Mouse (Mus musculus): ENCODE results near the gene Sh2d3c.

The Sh2d3c gene

GRCm38 (mm10) chr2:32756674-32757055 lies 35.8 kb downstream of the Sh2d3c start:
- DNase-seq (ENCODE audit: low spot score in 2 of 2) = no peak

- peak; percentile 95 to 97 for DNase-seq (ENCODE audit: low spot score in 2 of 2)
These were observed 36.4 kb downstream of the Sh2d3c start, which contains the start of gene Tor2a for GRCm38 (mm10) chr2:32757056-32757845. TSS of gene Tor2a (plus strand) at chr2:32757234.

GRCm38 (mm10) chr2:32758503-32758902 lies 37.6 kb downstream of the Sh2d3c start:
- no peak for DNase-seq (ENCODE audit: low spot score in 2 of 2)

GRCm38 (mm10) chr2:32759001-32759400 lies 38.1 kb downstream of the Sh2d3c start:
- DNase-seq (ENCODE audit: low spot score in 2 of 2) = no peak

GRCm38 (mm10) chr2:32761361-32761760 lies 40.5 kb downstream of the Sh2d3c start:
- no peak for DNase-seq (ENCODE audit: low spot score in 2 of 2)

- no peak for DNase-seq (ENCODE audit: low spot score in 2 of 2)
These were observed 41.0 kb downstream of the Sh2d3c start for GRCm38 (mm10) chr2:32761859-32762258.

GRCm38 (mm10) chr2:32763353-32763752 lies 42.5 kb downstream of the Sh2d3c start:
- DNase-seq (ENCODE audit: low spot score in 2 of 2) = no peak

- no peak for DNase-seq (ENCODE audit: low spot score in 2 of 2)
These were observed 46.4 kb downstream of the Sh2d3c start for GRCm38 (mm10) chr2:32767241-32767640.

GRCm38 (mm10) chr2:32768661-32769285 lies 47.9 kb downstream of the Sh2d3c start:
- no peak for DNase-seq (ENCODE audit: low spot score in 2 of 2)

GRCm38 (mm10) chr2:32769327-32770085 lies 48.7 kb downstream of the Sh2d3c start:
- no peak for DNase-seq (ENCODE audit: low spot score in 2 of 2)

GRCm38 (mm10) chr2:32771886-32772285 lies 51.0 kb downstream of the Sh2d3c start:
- no peak for DNase-seq (ENCODE audit: low spot score in 2 of 2)

- DNase-seq (ENCODE audit: low spot score in 2 of 2) = no peak
These were observed 51.9 kb downstream of the Sh2d3c start for GRCm38 (mm10) chr2:32772626-32773279.

GRCm38 (mm10) chr2:32775359-32776074 lies 54.7 kb downstream of the Sh2d3c start, which contains the start of the genes Ttc16 and Ptrh1:
TSS of gene Ttc16 (minus strand) at chr2:32775633.
TSS of gene Ptrh1 (plus strand) at chr2:32775786.
- peak; percentile 96 to 97 for DNase-seq (ENCODE audit: low spot score in 2 of 2)

- DNase-seq (ENCODE audit: low spot score in 2 of 2) = no peak
These were observed 55.3 kb downstream of the Sh2d3c start for GRCm38 (mm10) chr2:32776192-32776591.

GRCm38 (mm10) chr2:32778081-32778480 lies 57.2 kb downstream of the Sh2d3c start:
- DNase-seq (ENCODE audit: low spot score in 2 of 2) = no peak

GRCm38 (mm10) chr2:32779131-32779530 lies 58.3 kb downstream of the Sh2d3c start:
- no peak for DNase-seq (ENCODE audit: low spot score in 2 of 2)

GRCm38 (mm10) chr2:32779714-32780113 lies 58.9 kb downstream of the Sh2d3c start:
- no peak for DNase-seq (ENCODE audit: low spot score in 2 of 2)

- no peak for DNase-seq (ENCODE audit: low spot score in 2 of 2)
These were observed 60.9 kb downstream of the Sh2d3c start for GRCm38 (mm10) chr2:32781710-32782109.

- DNase-seq (ENCODE audit: low spot score in 2 of 2) = no peak
These were observed 63.3 kb downstream of the Sh2d3c start, which contains the start of gene Cfap157 for GRCm38 (mm10) chr2:32784048-32784681. TSS of gene Cfap157 (minus strand) at chr2:32784428.

GRCm38 (mm10) chr2:32787176-32787575 lies 66.3 kb downstream of the Sh2d3c start:
- no peak for DNase-seq (ENCODE audit: low spot score in 2 of 2)

GRCm38 (mm10) chr2:32788581-32788980 lies 67.7 kb downstream of the Sh2d3c start:
- no peak for DNase-seq (ENCODE audit: low spot score in 2 of 2)
